Mouse (Mus musculus): ENCODE measurements around the gene Eif4enif1. TPM values are rescaled to one million over a fixed set of nuclear protein-coding genes. Genes with fewer than 3 reads are reported as not detected.

Eif4enif1 gene
- polyA plus RNA-seq, 1 experiment from 2014 or later, result 43.2 TPM

DNA sequence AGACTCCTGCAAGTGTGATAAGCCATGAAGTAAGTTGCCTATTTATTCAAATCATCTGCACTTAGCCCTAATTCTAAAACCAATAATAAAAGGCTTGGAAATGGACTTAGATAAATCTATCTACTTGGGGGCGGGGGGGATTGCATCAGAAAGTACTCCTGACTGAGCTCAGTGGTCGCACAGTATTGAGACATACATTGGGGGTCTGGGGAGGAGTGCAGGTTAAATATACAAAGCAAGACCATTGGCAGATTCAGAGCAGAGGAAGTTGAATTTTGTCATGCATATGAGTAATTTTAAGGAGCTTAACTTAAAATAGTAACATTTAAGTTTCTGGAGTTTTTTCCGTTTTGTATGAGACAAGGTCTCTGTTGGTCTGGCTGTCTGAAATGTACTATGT is 30.1 kb downstream of the Eif4enif1 start:
- no peak for ATAC-seq (replicated peaks; ENCODE audit: insufficient number of reproducible peaks, low FRiP score, low TSS enrichment)
- Histone ChIP-seq H3K27ac (ENCODE audit: low read depth, low read length) (no peak overlapping the region), H3K9me3 (replicated peaks; ENCODE audit: control insufficient read depth, low read length) (no peaks in the 10 kb centered on the region), H3K4me2 (no peak overlapping the region), H3K9ac (ENCODE audit: low read depth, low read length) (no peak overlapping the region), H3K27me3 (ENCODE audit: control insufficient read depth, insufficient read depth, low read length) (no peaks in the 10 kb centered on the region), H3K4me1 (ENCODE audit: control insufficient read depth, insufficient read depth, low read length) (no peaks in the 10 kb centered on the region), H3K4me3 (ENCODE audit: low read depth, low read length) (no peak overlapping the region), H3K36me3 (ENCODE audit: control insufficient read depth, insufficient read depth, low read length) (peaks cover 39% of the 10 kb centered on the region)
- 87% methylated on average over 3 of the region's 3 CpGs for WGBS (ENCODE audit: insufficient replicate concordance)

DNA sequence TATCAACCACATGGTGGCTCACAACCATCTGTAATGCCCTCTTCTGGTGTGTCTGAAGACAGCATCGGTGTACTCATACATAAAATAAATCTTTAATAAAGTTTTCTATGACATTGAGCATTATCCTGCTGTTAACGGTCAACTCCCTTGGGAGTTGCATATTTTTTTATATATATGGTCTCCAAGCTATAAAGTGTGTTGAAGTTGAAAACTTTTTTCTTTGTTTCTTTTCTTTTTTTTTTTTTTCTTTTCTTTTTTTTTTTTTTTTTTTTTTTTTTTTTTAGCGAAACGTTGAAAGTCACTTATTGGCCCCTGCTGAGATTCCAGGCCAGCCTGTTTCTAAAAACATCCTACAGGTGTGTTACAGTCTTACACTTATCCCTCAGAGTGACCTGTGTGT is 31.5 kb downstream of the Eif4enif1 start:
- H3K4me1 ChIP-seq (ENCODE audit: control insufficient read depth, insufficient read depth, low read length), result no peaks in the 10 kb centered on the region
- ATAC-seq (replicated peaks; ENCODE audit: insufficient number of reproducible peaks, low FRiP score, low TSS enrichment), result no peak
- H3K27me3 ChIP-seq (ENCODE audit: control insufficient read depth, insufficient read depth, low read length), result no peaks in the 10 kb centered on the region
- H3K4me3 ChIP-seq (ENCODE audit: low read depth, low read length), result no peak overlapping the region
- H3K36me3 ChIP-seq (ENCODE audit: control insufficient read depth, insufficient read depth, low read length), result peaks cover 47% of the 10 kb centered on the region
- H3K27ac ChIP-seq (ENCODE audit: low read depth, low read length), result no peak overlapping the region
- no peak overlapping the region for H3K4me2 ChIP-seq
- no peak overlapping the region for H3K9ac ChIP-seq (ENCODE audit: low read depth, low read length)
- H3K9me3 ChIP-seq (replicated peaks; ENCODE audit: control insufficient read depth, low read length), result no peaks in the 10 kb centered on the region
- WGBS (ENCODE audit: insufficient replicate concordance), result 95% methylated on average over 4 of the region's 4 CpGs

DNA sequence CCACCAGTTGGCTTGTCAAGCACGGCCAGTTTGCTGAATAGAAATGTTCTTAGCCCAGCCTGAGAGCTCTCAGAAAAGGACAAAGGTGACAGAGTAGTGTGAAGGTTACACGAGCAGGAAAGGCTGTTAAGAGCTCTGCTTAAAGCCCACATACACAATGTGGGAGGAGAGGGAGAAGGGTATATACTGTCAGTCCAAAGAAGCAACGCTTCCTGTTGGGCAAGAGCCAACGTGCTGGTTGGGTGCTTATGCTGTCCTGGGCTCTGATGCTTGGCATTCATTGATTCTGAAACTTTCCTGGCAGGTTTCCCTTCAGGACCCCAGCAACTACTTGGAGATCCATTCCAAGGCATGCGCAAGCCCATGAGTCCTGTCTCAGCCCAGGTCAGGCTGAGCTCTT is 33.1 kb downstream of the Eif4enif1 start:
- H3K27me3 ChIP-seq (ENCODE audit: control insufficient read depth, insufficient read depth, low read length), result no peaks in the 10 kb centered on the region
- no peaks in the 10 kb centered on the region for H3K9me3 ChIP-seq (replicated peaks; ENCODE audit: control insufficient read depth, low read length)
- ATAC-seq (replicated peaks; ENCODE audit: insufficient number of reproducible peaks, low FRiP score, low TSS enrichment), result no peak
- H3K36me3 ChIP-seq (ENCODE audit: control insufficient read depth, insufficient read depth, low read length), result peaks cover 45% of the 10 kb centered on the region
- H3K4me3 ChIP-seq (ENCODE audit: low read depth, low read length), result no peak overlapping the region
- H3K9ac ChIP-seq (ENCODE audit: low read depth, low read length), result no peak overlapping the region
- H3K27ac ChIP-seq (ENCODE audit: low read depth, low read length), result no peak overlapping the region
- 88% methylated on average over 5 of the region's 5 CpGs for WGBS (ENCODE audit: insufficient replicate concordance)
- no peak overlapping the region for H3K4me2 ChIP-seq
- H3K4me1 ChIP-seq (ENCODE audit: control insufficient read depth, insufficient read depth, low read length), result no peaks in the 10 kb centered on the region

DNA sequence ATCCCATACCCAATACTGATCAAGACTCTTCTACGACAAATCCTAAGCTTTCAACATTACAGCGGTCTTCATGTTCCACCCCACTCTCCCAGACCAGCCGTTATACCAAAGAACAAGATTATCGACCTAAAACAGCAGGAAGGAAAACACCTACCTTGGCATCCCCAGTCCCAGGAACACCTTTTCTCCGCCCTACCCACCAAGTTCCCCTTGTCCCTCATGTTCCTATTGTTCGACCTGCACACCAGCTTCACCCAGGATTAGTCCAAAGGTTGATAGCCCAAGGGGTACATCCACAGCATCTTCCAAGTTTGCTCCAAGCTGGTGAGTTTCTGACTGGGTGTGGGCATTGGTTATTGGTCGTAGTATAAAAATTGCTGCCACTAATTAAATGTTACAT is 40.2 kb downstream of the Eif4enif1 start:
- ATAC-seq (replicated peaks; ENCODE audit: insufficient number of reproducible peaks, low FRiP score, low TSS enrichment), result no peak
- Histone ChIP-seq H3K4me1 (ENCODE audit: control insufficient read depth, insufficient read depth, low read length) (no peaks in the 10 kb centered on the region), H3K36me3 (ENCODE audit: control insufficient read depth, insufficient read depth, low read length) (peaks cover 61% of the 10 kb centered on the region), H3K9me3 (replicated peaks; ENCODE audit: control insufficient read depth, low read length) (no peaks in the 10 kb centered on the region), H3K27ac (ENCODE audit: low read depth, low read length) (no peak overlapping the region), H3K9ac (ENCODE audit: low read depth, low read length) (no peak overlapping the region), H3K27me3 (ENCODE audit: control insufficient read depth, insufficient read depth, low read length) (no peaks in the 10 kb centered on the region), H3K4me3 (ENCODE audit: low read depth, low read length) (no peak overlapping the region), H3K4me2 (no peak overlapping the region)
- 94% methylated on average over 7 of the region's 7 CpGs for WGBS (ENCODE audit: insufficient replicate concordance)

DNA sequence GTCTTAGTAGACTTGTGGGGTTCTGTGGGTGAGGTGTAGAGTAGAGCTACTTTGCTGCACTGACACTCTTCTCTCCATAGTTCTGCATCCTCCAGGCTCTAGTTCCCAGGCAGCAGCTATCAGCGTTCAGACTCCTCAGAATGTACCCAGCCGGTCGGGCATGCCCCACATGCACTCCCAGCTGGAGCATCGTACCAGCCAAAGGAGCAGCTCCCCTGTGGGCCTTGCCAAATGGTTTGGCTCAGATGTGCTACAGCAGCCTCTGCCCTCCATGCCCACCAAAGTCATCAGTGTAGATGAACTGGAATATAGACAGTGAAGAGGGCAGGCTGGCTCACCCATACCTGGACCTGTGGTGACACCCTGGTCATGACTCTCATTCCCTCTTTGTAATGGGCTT is 41.6 kb downstream of the Eif4enif1 start:
- no peak overlapping the region for H3K4me2 ChIP-seq
- no peaks in the 10 kb centered on the region for H3K9me3 ChIP-seq (replicated peaks; ENCODE audit: control insufficient read depth, low read length)
- 77% methylated on average over 4 of the region's 4 CpGs for WGBS (ENCODE audit: insufficient replicate concordance)
- H3K36me3 ChIP-seq (ENCODE audit: control insufficient read depth, insufficient read depth, low read length), result peaks cover 53% of the 10 kb centered on the region
- H3K27me3 ChIP-seq (ENCODE audit: control insufficient read depth, insufficient read depth, low read length), result no peaks in the 10 kb centered on the region
- ATAC-seq (replicated peaks; ENCODE audit: insufficient number of reproducible peaks, low FRiP score, low TSS enrichment), result no peak
- H3K27ac ChIP-seq (ENCODE audit: low read depth, low read length), result no peak overlapping the region
- H3K4me1 ChIP-seq (ENCODE audit: control insufficient read depth, insufficient read depth, low read length), result no peaks in the 10 kb centered on the region
- H3K4me3 ChIP-seq (ENCODE audit: low read depth, low read length), result no peak overlapping the region
- no peak overlapping the region for H3K9ac ChIP-seq (ENCODE audit: low read depth, low read length)

DNA sequence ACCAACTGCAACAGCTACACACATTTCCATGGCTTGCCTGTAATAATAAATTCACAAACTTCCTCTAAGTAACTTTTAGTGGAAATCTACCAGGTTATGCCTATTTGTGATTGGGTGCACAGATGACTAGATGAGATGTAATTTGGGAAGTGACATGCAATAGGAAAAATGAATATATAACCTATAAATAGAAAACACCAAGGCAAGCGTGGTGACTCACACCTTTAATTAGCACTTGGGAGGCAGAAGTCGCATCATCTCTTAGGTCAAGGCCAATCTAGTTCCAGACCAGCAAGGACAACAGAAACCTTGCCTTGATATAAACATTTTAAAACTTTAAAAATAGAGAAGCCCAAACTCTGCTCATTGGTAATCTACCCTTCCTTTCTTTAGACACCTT is 45.2 kb downstream of the Eif4enif1 start:
- Histone ChIP-seq H3K9me3 (replicated peaks; ENCODE audit: control insufficient read depth, low read length) (no peaks in the 10 kb centered on the region), H3K27ac (ENCODE audit: low read depth, low read length) (no peak overlapping the region)

DNA sequence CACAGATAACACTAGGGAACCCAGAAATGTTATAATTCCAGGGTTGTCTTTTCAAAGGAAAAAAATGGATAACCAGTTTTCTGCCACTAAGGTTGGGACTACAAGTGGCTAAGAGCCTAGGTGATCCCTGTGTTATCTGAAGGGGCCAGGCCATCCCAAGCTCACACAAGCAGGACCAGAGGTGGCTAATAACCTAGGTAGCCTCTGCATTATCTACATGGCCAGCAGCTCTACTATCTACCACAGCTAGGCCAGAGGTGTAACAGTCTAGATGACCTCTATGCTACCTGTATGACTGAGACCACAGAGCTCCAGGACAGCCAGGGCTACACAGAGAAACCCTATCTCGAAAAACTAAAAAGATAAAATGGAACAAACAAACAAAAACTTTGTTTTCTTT is 57.3 kb downstream of the Eif4enif1 start:
- H3K36me3 ChIP-seq (ENCODE audit: control insufficient read depth, insufficient read depth, low read length), result peaks cover 22% of the 10 kb centered on the region
- 81% methylated on average over 1 of the region's 1 CpGs for WGBS (ENCODE audit: insufficient replicate concordance)
- H3K4me1 ChIP-seq (ENCODE audit: control insufficient read depth, insufficient read depth, low read length), result peaks cover 2% of the 10 kb centered on the region; the same call in 1 of the 2 replicates
- H3K27me3 ChIP-seq (ENCODE audit: control insufficient read depth, insufficient read depth, low read length), result no peaks in the 10 kb centered on the region
- no peak overlapping the region for H3K4me3 ChIP-seq (ENCODE audit: low read depth, low read length)
- no peak overlapping the region for H3K9ac ChIP-seq (ENCODE audit: low read depth, low read length)
- no peak for ATAC-seq (replicated peaks; ENCODE audit: insufficient number of reproducible peaks, low FRiP score, low TSS enrichment)
- no peak overlapping the region for H3K27ac ChIP-seq (ENCODE audit: low read depth, low read length)
- H3K4me2 ChIP-seq, result no peak overlapping the region
- H3K9me3 ChIP-seq (replicated peaks; ENCODE audit: control insufficient read depth, low read length), result no peaks in the 10 kb centered on the region

More for the DNA sequence above, 45.2 kb downstream of the Eif4enif1 start:
- Histone ChIP-seq H3K27me3 (ENCODE audit: control insufficient read depth, insufficient read depth, low read length) (no peaks in the 10 kb centered on the region), H3K4me1 (ENCODE audit: control insufficient read depth, insufficient read depth, low read length) (no peaks in the 10 kb centered on the region), H3K4me2 (no peak overlapping the region), H3K36me3 (ENCODE audit: control insufficient read depth, insufficient read depth, low read length) (peaks cover 54% of the 10 kb centered on the region), H3K4me3 (ENCODE audit: low read depth, low read length) (no peak overlapping the region), H3K9ac (ENCODE audit: low read depth, low read length) (no peak overlapping the region)
- WGBS (ENCODE audit: insufficient replicate concordance), result 85% methylated on average over 2 of the region's 2 CpGs
- ATAC-seq (replicated peaks; ENCODE audit: insufficient number of reproducible peaks, low FRiP score, low TSS enrichment), result no peak

DNA sequence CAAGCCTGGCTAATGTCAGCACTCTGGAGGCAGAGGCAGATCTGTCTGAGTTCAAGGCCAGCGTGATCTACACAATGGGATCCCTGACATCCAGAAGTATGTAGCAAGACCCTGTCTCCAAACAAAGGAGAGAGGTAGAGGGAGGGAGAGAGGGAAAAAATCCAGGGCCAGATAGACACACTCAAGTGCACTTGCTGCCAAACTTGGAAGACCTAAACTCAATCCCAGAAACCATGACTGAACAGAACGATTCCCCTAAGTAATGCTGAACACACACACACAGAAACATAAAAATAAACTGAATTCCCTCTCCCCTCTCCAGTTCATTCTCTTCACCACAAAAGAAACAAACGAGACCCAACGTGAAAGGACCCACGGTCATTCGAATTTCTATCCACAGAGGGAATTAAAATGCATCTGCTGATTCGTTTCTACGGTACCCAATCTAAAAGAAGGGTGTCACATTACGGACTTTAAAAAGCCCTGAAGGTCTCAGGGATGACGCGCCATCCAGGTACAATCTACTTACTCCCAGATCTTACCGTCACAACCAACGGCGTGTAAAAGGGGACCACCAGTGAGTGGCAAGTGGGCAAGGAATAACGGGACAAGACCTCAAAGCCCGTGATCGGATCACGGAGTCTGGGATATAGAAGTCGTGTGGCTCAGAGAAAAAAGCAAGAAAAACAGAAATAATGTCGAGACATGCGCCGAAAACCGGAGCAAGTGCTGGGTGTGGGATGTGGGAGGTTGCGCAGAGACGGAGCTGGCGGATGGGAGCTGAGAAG is 63.3 kb downstream of the Eif4enif1 start:
- 2% methylated on average over 26 of the region's 26 CpGs for WGBS (ENCODE audit: insufficient replicate concordance)
- Histone ChIP-seq H3K4me2 (peak overlapping the region; percentile 83), H3K27me3 (ENCODE audit: control insufficient read depth, insufficient read depth, low read length) (no peaks in the 10 kb centered on the region), H3K9ac (ENCODE audit: low read depth, low read length) (peak overlapping the region; percentile 98), H3K9me3 (replicated peaks; ENCODE audit: control insufficient read depth, low read length) (no peaks in the 10 kb centered on the region), H3K4me1 (ENCODE audit: control insufficient read depth, insufficient read depth, low read length) (peaks cover 9% of the 10 kb centered on the region), H3K27ac (ENCODE audit: low read depth, low read length) (peak overlapping the region; percentile 93), H3K4me3 (ENCODE audit: low read depth, low read length) (peak overlapping the region; percentile 96), H3K36me3 (ENCODE audit: control insufficient read depth, insufficient read depth, low read length) (peaks cover 12% of the 10 kb centered on the region; the same call in 1 of the 2 replicates)
- ATAC-seq (replicated peaks; ENCODE audit: insufficient number of reproducible peaks, low FRiP score, low TSS enrichment), result peak; percentile 7; the same call in 1 of the 2 replicates
